Mouse (Mus musculus) lung, embryonic 14.5 days (tissue): Measurements from ENCODE around the gene Lrmda. TPM values are rescaled to one million over a fixed set of nuclear protein-coding genes. Genes with fewer than 3 reads are reported as not detected.

Source experiments
- ATAC-seq: fragments of 200-750 bp; cut with Nextera tagmentation; 2 replicates; pipeline ENCODE4 v1.8.0; 2017; ENCODE audit warnings: mild to moderate bottlenecking, moderate TSS enrichment, moderate library complexity; ENCODE audit not compliant: insufficient read depth
- DNase-seq: peaks from one replicate; pipeline ENCODE4 v3.0.0-alpha.2; 2015
- H3K27ac ChIP-seq: fragments of 300-500 bp; sonication (generic); 2 replicates; pipeline ENCODE4 v1.5.1; 2014; ENCODE audit warnings: low read depth, mild to moderate bottlenecking, moderate library complexity
- H3K27me3 ChIP-seq: fragments of 300-500 bp; sonication (generic); 2 replicates; pipeline ENCODE4 v1.6.1; 2014; ENCODE audit warnings: low read length, control low read depth; ENCODE audit not compliant: insufficient read depth
- H3K36me3 ChIP-seq: fragments of 300-500 bp; sonication (generic); 2 replicates; pipeline ENCODE4 v1.6.1; 2014; ENCODE audit warnings: control low read depth; ENCODE audit not compliant: insufficient read depth
- H3K4me1 ChIP-seq: fragments of 300-500 bp; sonication (generic); 2 replicates; pipeline ENCODE4 v1.6.1; 2014; ENCODE audit warnings: antibody characterized with exemption, control low read depth; ENCODE audit not compliant: insufficient read depth
- H3K4me2 ChIP-seq: fragments of 300-500 bp; sonication (generic); 2 replicates; pipeline ENCODE4 v1.6.1; 2014; ENCODE audit warnings: mild to moderate bottlenecking
- H3K4me3 ChIP-seq: fragments of 300-500 bp; sonication (generic); 2 replicates; pipeline ENCODE4 v1.5.1; 2014; ENCODE audit warnings: low read depth, low read length
- H3K9ac ChIP-seq: fragments of 300-500 bp; sonication (generic); 2 replicates; pipeline ENCODE4 v1.6.1; 2014
- H3K9me3 ChIP-seq: fragments of 300-500 bp; sonication (generic); 2 replicates; pipeline ENCODE4 v1.6.1; 2016; ENCODE audit warnings: low read depth, low read length, control low read depth
- CTCF ChIP-seq: IDR thresholded peaks from 2 replicates; pipeline ENCODE4 v1.5.1; 2016; ENCODE audit warnings: antibody characterized with exemption, low read depth
- WGBS: fragments of 180-500 bp; shearing (Covaris S2); extraction: QIAGEN DNeasy Blood & Tissue Kit; methylation state at CpG from one replicate; pipeline ENCODE4 v1.1.7; 2014; 5-methylcytosine and 5-hydroxymethylcytosine counted together
- polyA plus RNA-seq: library from polyadenylated mRNA; unstranded; fragments of >200 nt; fragmentation: Nextera tagmentation; extraction: Ambion mirVana; gene quantifications from 2 replicates; pipeline ENCODE4 v1.2.1, GENCODE M21; 2014

Lrmda gene
- polyA plus RNA-seq, 1 experiment from 2014 or later = 1.1 TPM

DNA sequence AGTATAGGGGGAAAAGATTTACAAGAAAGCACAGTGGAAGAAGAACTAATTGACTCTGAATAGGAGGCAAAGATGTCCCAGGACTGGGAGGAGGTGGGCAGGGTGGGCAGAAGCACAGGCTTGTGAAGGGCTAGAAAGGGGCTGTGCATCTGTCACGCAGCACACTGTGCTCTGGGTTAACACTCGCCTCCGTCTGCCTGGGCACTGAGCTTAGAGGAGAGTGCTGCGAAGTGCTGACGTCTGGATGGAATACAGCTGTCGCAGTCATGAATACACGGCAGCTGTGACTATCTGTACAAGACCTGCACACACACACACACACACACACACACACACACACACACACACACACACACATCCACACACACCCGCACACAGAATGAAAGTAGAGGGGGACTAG, 73.6 kb downstream of the Lrmda start:
- DNase-seq (peak; percentile 88), ATAC-seq (peak; percentile 84)
- Histone ChIP-seq H3K9ac (no peak overlapping the region), H3K4me1 (peaks cover 49% of the 10 kb centered on the region), H3K4me3 (no peak overlapping the region), H3K4me2 (peak overlapping the region; percentile 32; the same call in 1 of the 2 replicates), H3K36me3 (no peaks in the 10 kb centered on the region), H3K27me3 (no peaks in the 10 kb centered on the region), H3K27ac (no peak overlapping the region), H3K9me3 (peaks cover 3% of the 10 kb centered on the region; the same call in 1 of the 2 replicates)
- 25% methylated on average over 8 of the region's 8 CpGs for WGBS
- TF ChIP-seq CTCF = no peak

DNA sequence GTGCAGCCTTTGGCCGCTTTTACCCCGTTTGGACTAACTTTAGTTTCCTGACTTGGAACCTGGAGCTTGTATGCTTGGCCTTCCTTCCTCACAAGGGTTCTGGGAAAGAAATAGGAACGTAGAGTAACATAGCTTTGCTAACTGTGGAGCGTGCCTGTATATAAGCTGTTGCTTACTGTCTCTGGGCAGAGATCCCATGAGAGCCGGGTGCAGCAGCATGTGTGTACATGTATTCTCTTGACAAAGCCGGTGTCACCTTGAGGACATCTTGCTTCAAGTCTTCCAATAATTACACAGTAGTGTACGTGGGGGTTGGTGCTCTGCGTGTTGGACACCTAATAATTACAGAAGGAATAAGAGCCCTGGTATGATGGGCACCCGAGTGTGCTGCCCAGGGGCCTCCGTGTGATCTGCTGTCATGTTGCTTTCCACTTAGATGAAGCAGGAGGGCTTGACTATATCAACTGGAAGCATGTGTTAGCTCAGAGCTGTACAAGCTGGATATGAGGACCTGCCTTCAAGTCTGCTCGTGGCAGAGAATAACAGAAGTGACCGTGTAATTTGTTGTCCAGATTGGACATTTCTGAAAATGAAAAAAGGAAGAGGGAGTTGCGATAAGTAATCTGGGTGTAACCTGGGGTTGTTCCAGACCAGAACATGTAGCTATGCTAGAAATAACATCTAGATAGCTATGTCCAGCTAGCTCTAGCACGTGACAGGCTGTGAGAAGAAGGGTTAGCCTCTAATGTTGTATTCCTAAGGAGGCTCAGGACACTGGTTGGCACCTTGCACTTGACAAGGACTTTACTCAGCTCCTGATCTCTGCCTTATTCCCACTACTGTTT, 82.7 kb downstream of the Lrmda start:
- Histone ChIP-seq H3K4me3 (no peak overlapping the region), H3K27ac (no peak overlapping the region), H3K9me3 (peaks cover 4% of the 10 kb centered on the region; the same call in 1 of the 2 replicates), H3K4me1 (peaks cover 3% of the 10 kb centered on the region; the same call in 1 of the 2 replicates), H3K9ac (no peak overlapping the region), H3K4me2 (no peak overlapping the region), H3K36me3 (no peaks in the 10 kb centered on the region), H3K27me3 (no peaks in the 10 kb centered on the region)
- TF ChIP-seq CTCF = no peak
- ATAC-seq (no peak), DNase-seq (no peak)
- WGBS = 84% methylated on average over 14 of the region's 14 CpGs

- ATAC-seq = no peak
- Histone ChIP-seq H3K36me3 (no peaks in the 10 kb centered on the region), H3K9me3 (no peaks in the 10 kb centered on the region), H3K27ac (no peak overlapping the region), H3K27me3 (no peaks in the 10 kb centered on the region), H3K4me3 (no peak overlapping the region), H3K4me2 (no peak overlapping the region), H3K9ac (no peak overlapping the region), H3K4me1 (peaks cover 3% of the 10 kb centered on the region; the same call in 1 of the 2 replicates)
- no peak for DNase-seq
- TF ChIP-seq CTCF = no peak
- 50% methylated on average over 4 of the region's 4 CpGs for WGBS
Observed at GRCm38 (mm10) chr14:22105855-22106254, 86.3 kb downstream of the Lrmda start.

DNA sequence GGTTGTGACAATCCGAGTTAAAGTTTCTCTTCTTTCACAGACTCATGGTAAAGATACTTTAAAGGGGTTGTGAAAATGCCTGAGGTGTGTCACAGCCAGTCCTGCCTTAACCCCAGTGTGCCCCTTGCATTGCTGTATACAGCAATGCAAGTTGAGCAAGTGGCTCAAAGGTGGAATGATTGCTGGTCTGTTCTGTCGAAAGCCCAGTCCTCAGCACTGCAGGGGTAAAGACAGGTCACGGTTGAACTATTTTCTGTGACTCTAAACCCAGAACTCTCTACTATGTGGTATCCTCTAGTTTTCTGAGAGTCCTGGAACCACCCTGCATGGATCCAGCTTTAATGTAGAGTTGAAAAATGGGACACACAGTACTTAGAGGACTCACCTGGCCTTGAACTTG, 87.3 kb downstream of the Lrmda start:
- 82% methylated on average over 3 of the region's 3 CpGs for WGBS
- Histone ChIP-seq H3K27ac (no peak overlapping the region), H3K9ac (no peak overlapping the region), H3K36me3 (no peaks in the 10 kb centered on the region), H3K27me3 (no peaks in the 10 kb centered on the region), H3K4me1 (peaks cover 3% of the 10 kb centered on the region; the same call in 1 of the 2 replicates), H3K9me3 (no peaks in the 10 kb centered on the region), H3K4me3 (no peak overlapping the region), H3K4me2 (no peak overlapping the region)
- TF ChIP-seq CTCF = no peak
- ATAC-seq (no peak), DNase-seq (no peak)

GRCm38 (mm10) chr14:22109423-22109822, 89.9 kb downstream of the Lrmda start:
- H3K4me1 ChIP-seq = peaks cover 1% of the 10 kb centered on the region; the same call in 1 of the 2 replicates
- TF ChIP-seq CTCF = no peak
- H3K4me3 ChIP-seq = no peak overlapping the region
- DNase-seq = no peak
- H3K9ac ChIP-seq = no peak overlapping the region
- no peak for ATAC-seq
- H3K27me3 ChIP-seq = no peaks in the 10 kb centered on the region
- no peaks in the 10 kb centered on the region for H3K36me3 ChIP-seq
- no peaks in the 10 kb centered on the region for H3K9me3 ChIP-seq
- H3K27ac ChIP-seq = no peak overlapping the region
- 66% methylated on average over 4 of the region's 4 CpGs for WGBS
- no peak overlapping the region for H3K4me2 ChIP-seq

DNA sequence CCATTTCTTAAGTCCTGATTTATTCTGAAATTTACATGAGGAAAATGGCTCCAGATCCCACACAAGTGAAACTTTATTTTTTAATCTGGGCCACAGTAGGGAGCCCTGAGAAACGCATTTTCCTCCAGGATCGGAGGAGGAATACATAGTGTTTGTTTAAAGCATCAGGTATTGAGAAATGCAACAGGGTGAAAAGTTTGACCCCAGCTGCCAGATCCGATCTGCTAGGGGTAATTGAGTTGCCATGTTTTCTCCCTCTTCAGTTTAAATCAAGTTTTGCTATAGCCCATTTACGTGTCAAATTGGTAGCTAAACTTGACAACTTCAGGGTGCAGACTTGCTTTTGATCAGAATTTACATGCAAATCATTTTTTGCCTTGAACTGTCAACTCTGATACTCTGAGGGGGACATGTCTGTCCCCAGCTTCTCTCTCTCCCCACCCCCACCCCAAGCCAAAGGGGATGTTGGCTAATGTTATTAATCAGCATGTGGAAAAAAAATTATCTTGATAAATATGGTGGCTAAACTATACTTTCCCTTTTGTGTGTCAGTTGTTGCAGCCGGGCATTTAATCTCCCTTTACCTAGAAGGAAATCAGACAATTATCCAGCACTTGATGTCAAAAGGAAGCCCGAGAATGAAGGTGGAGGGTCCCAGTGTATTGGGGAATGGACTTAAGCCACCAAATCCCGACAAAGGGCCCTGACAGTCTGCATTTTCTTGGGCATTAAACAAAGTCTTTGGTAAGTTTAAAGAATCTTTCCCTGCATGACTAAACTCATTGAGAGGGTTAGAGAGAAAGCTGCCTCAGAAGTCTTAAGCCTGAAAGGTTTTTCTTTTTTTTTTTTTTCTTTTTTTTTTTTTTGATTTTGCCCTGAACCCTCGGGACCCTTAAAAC, 94.2 kb downstream of the Lrmda start:
- no peaks in the 10 kb centered on the region for H3K9me3 ChIP-seq
- TF ChIP-seq CTCF = no peak
- H3K4me1 ChIP-seq = peaks cover 6% of the 10 kb centered on the region; the same call in 1 of the 2 replicates
- ATAC-seq (no peak), DNase-seq (no peak)
- H3K4me3 ChIP-seq = no peak overlapping the region
- H3K27me3 ChIP-seq = no peaks in the 10 kb centered on the region
- no peak overlapping the region for H3K4me2 ChIP-seq
- H3K27ac ChIP-seq = no peak overlapping the region
- 43% methylated on average over 8 of the region's 8 CpGs for WGBS
- no peaks in the 10 kb centered on the region for H3K36me3 ChIP-seq
- H3K9ac ChIP-seq = no peak overlapping the region
